Mouse (Mus musculus) cerebellum, postnatal 10 days (tissue): ENCODE measurements around the gene Ptpro.

Experiments used
- DNase-seq, 2 experiments: peaks; one replicate each; pipeline ENCODE4 v3.0.0; 2021; ENCODE audit warnings: mixed read lengths in 2 of 2

Ptpro gene

DNA sequence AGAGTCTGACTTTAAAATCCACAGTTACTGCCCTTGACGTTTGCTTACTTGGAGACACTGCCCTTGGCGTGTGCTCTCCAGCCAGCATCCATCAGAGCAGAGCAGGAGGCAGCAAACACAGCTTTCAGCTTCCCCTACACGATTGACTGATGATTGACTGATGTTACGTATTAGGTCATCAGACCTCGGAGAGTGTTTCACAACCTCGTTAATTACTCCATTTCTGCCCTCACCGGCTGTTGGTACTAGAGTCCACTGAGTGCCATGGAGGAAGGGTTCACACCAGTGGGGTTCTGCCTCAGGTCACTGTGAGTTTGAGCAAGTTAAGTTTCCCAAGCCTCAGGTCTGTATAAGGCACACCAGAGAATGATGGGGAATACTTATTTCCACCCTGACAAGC is 143.0 kb downstream of the Ptpro start:
- DNase-seq: no peak

DNA sequence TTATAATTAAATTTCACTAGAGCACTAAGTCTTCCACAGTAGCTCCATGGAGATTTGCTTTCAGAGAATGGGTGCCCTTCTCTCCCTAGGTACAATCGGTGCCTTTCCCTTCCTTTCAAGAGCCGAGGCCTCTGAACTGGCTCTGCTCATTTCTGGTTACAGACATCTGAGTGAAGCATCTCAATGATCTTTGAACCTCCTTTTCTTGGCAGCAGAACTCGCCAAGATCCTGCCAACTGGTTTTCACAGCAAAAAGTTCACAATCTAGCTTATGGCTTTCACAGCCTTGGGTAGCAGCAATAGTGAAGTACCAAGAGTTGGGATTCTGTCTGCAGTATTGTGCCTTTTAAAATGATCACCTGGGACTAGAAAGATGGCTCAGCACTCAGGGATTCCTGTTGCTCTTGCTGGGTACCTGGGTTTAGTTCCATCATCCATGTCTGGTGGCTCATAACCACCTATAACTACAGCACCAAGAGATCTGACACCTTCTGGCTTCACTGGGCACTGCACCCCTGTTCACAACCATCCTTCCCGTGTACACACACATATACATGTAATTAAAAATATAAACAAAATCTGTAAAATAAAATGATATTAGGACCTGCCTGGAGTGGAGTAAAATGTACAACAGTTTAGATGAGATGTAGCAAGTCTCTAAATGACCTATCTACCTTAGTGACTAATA is 144.1 kb downstream of the Ptpro start:
- peak; percentile 48 to 51 for DNase-seq

DNA sequence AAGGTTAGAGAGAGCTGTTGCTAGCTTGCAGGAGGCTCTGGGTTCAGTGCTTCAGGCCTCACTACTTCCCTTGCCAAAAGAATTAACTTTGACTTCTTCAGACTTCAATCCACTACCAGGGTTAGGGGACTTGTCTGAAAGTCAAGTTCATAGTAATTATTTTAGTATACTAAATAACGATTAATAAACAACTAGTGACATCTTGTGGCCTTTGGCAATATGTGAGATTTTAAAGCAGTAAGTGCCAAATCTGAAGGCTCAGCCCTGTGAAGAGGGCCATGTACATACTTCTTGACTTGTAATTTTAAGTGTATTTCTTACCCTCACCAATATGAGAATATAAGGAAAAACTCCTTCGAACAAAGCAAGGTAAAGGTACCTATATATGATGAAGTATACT is 145.2 kb downstream of the Ptpro start:
- DNase-seq: peak in 1 of 2 experiments; percentile 44

DNA sequence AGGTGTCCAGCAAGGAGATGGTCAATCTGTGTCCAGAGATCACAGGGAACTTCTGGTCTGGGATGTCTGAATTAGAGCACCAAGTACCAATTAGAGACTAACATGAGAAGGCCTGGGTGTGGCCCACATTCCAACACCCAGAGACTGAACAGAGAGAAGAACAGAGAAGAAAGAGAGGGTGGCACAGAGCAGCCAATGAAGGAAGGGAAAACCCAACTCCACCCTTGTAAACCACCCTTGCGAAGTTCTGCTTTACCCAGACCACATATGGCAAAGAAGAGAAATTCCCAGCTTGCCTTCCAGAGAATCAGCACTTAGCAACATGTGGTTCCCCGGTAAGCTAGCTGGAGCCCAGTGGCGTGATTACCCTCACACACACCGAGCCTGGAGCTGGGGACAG is 152.1 kb downstream of the Ptpro start:
- DNase-seq: no peak

DNA sequence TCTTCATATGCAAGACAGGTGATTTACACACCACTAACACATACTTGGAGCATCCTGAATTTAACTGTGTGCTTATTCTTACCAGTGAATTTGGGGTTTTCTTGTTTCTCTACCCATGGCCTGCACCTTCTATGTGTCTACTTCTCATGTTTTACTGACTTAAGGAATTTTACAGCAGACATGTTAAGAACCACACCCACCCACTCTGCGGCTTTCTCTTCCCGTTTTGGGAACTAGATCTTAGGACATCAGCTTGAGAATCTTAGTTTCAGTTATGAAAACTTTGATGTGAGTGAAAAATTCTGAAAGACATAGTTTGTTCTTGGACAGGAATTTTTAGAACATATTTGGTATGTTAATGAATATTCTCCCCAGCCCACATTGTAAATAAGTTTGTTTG is 153.6 kb downstream of the Ptpro start:
- DNase-seq: no peak

DNA sequence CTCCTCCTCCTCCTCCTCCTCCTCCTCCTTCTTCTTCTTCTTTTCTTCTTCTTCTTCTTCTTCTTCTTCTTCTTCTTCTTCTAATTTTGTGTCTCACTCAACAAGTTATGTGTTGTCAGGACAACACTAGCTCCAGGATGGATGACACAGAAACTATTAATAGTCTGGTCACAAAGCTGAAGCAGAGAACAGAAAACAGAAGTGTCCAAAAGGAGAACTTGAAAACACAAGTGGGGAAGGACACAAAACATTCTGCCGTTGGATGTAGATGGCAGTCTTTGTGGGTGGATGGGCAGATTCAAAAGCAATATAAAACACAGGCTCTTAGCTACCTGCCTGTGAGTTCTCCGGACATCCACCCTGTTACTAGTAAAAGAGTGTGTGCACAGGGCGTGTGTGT is 158.4 kb downstream of the Ptpro start:
- DNase-seq: no peak

DNA sequence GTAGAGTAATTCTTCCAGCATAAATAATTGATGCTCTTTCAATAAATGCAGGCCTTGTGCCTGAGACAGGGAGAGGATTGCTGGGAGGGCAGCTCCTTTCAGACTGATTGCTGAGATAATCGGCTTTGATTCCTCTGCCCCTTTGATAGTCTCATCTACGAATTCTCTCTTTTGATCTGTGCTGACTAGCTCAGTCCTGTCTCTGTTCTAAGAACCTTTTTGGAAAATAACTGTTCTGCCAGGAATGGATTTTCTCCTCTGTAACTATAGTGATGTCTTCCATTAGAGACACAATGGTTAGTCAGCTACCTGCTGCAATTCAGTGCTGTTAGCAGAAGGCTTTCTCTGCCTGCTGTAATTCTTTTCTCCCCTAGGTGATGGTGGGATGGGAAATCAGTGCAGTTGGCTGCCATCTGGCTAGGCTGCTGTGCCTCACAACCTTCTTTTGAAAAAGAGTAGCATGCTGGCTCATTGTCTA is 159.8 kb downstream of the Ptpro start:
- peak; percentile 25 to 40 for DNase-seq

DNA sequence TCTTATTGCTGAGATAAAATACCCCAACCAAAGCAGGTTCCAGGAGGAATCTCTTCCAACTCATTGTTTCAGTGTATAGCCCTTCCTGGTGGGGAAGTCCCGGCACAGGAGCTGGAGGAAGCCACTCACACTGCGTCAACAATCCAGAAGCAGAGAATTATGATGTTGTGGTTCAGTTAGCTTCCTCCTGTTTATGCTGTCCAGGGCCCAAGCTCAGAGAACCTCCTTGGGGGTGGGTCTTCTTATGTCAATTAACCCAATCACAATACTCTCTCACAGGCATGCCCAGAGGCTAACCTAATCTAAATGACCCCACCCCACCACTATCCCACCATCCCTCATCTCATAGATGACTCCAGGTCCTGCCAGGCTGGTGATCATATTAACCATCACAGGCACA is 160.9 kb downstream of the Ptpro start:
- DNase-seq: no peak

DNA sequence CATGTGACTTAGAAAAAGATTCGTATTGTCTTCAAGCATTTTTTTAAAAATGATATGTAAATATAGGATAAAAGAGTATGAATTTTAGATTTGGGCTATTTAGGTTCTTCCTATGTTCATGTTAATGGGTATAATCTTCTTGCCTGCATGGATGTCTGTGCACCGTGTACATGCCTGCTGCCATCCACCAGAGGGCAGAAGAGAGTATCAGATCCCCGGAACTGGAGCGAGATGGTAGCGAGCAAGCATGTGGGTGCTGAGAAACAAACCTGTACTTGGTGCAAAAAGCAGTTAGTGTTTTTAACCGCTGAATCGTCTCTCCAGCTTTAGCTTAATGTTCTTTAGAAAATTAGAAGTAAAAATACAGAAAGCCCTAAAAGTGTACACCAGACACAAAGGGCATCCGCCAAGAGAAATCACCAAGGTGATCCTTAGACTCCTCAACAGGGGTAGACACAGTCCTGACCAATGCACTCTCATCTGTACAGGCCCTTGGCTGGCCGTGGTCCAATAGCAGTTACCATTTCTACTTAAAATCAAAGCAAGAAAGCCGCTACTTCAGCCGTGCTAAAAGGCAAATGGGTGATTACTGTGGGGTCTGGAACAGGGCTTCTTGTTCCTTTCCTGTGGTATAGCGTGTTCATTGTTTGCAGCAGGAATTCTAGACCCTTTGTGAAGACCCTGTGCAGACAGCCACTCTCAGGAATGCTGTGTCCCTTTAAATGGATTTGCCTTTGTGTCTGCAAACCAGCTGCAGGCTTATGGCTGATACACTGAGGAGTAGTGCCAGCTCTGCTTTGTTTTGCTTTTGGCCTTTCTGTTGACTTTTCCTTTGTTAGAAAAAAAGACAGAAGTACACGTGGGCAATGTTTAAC is 162.6 kb downstream of the Ptpro start:
- peak; percentile 69 to 77 for DNase-seq

DNA sequence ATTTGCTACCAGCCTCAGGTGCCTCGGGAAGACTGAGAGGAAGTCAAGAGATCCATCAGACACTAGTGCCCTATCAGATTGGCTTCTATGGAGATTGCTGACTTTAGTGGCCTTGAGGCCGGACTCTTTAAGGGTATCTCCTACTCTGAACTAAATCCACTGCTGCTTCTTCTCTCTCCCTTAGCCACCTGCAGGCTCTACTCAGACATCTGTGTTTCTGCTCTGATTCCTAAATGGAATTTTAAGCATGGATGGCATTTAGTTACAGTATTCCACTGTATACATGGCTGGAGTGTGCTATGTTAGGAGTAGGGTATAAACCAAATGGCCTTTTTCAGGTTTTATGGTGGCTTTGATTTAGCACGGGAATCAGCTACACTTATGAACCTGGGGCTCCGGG is 170.7 kb downstream of the Ptpro start:
- DNase-seq: no peak

DNA sequence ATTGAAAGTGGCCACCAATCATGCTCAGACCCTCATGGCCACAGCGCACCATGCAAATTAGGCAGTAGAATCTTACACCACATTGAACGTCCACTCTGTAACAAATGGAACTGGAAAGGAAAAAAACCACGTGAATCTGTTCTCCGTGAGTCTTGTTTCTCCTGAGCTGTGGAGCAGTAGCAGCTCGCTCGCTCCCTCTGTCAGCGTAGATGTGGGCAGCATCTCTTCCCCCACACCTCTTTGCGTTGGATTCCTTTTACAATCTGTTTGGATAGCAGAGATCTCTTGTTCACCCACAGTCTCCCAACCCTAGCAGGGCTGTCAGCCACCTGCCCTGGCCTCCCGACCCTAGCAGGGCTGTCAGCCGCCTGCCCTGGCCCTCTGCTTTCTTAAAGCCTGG is 171.7 kb downstream of the Ptpro start:
- no peak for DNase-seq

DNA sequence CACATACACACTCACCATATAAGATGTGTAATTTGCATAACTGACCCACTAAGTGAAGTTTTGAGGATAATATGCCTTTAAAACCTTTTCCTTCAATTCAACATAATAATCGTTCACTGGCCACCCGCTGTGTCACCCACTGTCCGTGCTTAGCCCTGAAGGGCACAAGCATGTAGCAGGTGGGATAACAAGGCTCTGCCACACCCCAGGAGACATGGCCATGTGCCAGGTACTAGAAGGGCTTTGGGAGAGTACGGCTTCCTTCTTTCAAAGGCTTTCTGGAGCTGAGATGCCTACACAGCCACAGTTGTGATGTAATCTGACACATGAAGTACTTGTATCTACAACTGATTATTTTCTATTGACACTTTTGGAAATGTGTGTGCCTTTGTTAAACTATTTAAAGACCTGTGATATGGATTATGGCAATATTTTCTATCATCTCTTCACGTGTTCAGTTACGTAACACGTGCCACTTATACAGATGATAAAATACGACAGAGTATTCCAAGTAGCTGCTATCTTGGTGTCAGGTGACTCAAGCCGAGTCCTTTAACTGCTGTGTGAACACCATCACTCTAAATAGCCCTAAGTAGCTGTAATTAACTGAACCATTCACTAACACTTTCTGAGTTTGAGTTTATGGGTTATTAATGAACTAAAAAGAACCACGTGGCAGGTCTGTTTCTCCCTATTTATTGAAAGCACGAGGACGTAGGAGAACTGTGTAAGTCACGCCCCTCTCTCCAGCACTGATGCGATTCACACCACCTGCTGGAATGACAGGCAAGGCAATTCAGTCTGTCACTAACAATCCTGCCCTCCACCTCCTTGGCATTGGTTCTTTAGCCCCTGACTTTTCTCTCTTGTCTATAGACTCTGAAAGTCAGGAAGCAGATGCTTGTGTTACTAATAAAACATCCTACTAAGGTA is 173.6 kb downstream of the Ptpro start:
- peak; percentile 51 to 59 for DNase-seq

DNA sequence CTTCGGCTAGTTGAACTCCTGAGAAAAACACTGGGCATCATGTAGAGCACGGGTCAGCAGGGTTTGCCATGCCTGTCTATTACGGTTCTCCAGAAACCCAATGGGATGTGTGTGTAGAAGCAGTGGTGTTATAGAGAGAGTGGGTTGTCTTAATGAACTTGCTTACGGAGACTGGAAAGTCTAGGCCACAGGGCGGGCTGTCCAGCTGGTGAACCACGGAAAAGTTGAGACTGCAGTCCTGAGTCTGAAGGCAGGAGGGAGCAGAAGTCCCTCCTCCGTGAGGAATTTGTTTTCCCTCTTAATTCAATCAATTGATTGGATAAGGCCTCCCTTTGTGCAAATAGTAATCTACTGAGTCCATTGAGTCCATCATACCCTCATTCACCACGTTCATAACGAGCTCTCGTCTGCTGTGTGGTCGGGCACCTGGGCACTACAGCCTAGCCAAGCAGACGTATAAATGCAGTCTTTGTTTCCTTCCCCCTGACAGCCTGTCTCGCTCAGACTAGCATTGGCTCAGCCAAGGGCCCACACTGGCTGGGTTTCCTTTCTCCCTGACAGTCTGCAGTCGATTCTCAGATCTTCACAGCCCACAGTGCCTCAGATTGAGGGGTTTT is 181.5 kb downstream of the Ptpro start:
- peak in 1 of 2 experiments; percentile 42 for DNase-seq

DNA sequence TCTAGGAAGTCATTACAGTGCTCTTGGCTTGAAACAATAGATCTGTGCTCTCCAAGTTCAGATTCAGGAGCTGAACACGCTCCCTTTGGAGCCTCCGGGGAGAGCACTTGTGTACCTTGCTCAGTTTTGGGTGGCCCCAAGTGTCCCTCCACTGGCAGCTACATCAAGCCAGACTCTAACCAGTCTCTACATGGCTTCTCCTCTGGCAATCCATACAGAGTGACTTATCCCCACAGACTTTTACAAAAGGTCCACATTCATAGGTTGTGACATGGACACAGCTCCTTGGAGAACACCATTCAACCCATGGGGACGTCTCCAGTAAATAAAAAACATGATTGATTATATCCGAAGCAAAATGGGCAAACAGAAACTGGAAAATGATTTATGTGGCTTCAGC is 185.4 kb downstream of the Ptpro start:
- no peak for DNase-seq

DNA sequence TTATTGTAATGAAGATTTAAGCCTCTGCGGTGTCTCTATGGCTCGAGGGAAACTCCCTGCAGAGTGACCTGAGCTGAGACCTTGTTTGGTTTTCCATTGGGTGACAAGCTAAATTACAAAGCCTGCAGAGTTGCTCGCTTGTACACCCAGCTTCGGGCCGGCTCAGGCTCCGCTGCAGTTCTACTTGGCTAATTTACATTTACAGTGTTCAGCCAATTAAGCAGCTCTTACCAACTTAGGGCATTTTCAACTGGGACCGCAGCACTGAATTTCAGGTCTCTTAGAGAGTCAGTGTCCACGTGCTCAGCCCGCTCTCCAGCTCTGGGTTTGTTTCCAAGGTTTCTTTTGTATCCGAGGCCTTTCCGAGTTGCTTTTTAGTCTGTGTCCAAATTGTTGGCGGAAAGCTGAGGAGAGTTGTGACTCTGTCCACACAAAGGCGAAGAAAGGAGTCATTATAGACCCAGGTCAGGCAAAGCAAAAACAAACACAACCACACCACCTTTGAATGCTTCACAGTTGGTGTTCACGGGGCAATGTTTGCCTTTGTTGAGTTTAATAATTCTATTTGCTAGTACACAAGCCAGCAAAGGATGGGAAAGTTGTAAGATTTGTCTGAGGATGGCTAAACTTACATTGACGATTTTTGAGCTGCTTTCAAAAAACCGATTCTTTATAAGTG is 185.9 kb downstream of the Ptpro start:
- peak; percentile 10 to 25 for DNase-seq

DNA sequence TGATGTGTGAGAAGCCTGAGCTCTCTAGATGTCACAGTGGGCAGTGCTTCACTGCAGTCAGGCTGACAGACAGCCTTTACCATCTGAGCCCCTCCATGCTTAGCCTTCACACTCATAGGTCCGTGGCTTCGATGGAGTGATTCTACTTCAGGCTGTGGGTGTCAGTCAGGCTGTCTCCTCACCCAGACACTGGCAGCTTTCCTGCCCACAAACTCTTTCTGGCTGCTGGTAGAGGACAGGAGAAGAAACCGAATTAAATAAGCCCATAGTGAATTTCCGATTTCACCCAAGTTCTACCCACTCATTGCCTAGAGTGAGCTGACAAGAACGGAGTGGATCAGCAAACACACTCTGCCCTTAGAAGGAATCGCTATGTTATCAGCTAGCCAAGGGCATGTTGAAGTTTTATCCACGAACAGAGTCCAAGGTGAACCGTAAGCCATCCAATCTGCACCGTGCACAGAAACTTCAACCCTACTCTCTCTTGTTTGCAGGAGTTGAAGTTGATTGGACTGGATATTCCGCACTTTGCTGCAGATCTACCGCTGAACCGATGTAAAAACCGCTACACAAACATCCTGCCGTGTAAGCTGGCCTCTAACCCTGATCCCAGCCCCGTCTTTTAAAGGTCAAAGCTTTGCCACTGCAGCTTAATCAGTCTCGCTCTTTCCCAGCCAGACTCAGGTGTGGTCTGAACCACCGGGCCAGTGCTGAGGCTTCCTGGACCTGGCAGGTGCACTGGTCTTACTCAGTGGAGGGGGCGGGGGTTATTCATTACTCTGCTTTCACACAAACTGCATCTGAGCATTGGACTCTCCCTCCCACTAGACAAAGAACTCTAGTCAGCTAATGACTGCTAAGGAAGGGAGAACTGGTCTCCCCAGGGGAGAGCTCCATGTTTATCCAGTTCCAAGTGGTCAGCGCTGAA is 188.7 kb downstream of the Ptpro start:
- DNase-seq: no peak

DNA sequence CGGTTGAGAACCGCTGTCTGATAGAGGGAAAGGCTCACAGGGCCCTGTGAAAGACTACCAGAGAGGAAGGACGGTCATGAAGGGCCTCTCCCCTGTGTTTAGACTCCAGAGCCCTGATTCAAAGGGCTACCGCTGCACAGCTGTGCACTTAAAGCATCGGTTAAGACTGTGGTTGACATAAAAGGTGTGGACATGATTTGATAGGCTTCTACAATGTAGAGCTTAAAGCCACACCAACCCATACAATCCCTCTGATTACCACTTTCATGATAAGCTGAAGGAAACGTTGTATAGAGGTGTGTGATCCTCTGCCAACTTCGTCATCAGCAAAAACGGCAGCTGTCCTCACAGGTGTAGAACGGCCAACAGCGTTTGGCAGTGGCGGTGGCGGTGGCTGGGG is 191.0 kb downstream of the Ptpro start:
- DNase-seq: no peak

DNA sequence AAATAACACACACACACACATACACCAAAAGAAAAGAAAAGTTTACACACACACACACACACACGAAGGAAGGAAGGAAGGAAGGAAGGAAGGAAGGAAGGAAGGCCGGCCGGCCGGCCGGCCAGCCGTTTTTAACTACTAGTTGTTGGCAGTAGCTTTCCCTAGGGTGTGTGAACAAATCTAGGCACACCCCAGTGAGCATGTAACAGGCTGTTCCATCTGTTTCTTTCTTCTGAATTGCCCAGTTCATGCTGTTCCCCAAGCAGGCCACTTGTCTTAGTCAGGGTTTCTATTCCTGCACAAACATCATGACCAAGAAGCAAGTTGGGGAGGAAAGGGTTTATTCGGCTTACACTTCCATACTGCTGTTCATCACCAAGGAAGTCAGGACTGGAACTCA is 194.0 kb downstream of the Ptpro start:
- peak; percentile 66 to 74 for DNase-seq

DNA sequence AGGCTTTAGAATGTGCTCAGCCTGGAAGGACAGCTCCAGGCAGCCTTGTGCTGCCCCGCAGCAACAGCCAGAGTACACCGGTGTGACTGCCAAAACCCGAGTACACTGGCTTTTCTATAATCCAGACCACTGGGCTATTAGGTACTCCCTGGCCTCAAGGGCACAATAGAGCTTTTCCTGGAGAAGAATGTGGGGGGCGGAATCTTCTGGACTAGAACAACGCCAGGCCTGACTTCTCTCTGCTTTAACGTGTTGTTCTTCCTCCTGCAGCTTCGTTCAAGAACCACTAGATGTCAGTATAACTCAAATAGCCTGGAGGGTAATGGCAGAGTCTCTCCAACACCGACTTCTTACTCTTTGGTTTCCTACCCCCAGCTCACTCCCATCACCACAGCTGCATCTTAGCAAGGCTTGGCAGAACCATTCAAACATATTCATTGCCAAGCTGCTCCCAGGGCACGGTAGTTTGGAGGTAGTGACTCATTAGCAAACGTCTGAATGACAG is 203.5 kb downstream of the Ptpro start:
- DNase-seq: peak; percentile 64 to 76

DNA sequence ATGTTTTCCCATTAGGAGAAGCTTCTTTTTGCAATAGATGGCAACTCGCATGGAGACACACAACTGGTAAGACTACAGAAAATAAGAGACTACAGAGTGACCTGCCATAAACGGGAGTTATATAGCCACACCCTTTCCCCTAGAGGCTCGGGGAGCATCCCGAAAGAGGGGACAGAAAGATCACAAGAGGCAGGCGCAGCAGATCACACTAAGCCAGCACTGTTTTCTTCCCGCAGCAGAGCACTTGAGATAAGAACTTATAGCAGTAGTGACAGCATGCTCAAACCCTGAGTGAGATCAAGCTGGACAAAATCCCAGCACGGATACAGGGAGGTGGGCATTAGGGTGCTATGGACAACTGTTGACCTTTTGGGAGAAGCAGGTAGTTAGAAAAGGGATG is 203.9 kb downstream of the Ptpro start:
- DNase-seq: no peak

DNA sequence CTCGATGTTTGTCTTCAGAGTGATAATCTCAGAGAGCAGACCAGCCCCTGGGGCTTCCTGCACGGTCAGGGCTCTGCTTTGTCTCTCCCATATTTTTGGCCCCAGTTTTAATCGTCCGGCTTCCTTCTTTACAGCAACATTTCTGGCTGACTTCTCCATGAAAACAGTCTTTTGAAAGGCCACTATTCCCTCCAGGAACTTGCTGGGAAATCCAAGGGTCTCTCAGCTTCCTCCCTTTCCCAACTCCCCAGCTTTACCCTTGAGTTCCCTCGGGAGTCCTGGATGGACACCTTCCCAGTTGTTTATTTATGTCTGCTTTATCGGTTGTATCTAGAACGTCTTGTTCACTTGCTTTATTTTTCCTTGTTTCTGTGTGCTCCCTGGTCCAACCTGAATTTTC is 205.1 kb downstream of the Ptpro start:
- no peak for DNase-seq
